Mouse (Mus musculus) kidney, adult 2 months (tissue): ENCODE measurements at regions not wholly inside any gene's neighbourhood (a gene's known extent, or its start where the extent isn't known, plus 50 kb on each side); places are given as distances from the start of the nearest gene placed in this dataset.
"Not testable (repeated sequence)": the region's sequence is repeated elsewhere in the genome, so short reads cannot be mapped to it uniquely, and the experiment has no call there.

Experiments
- CTCF ChIP-seq: fragments of 200-500 bp; conservative IDR thresholded peaks from 2 replicates; pipeline ENCODE4 v1.5.1; 2011; ENCODE audit warnings: low read depth, mild to moderate bottlenecking, control low read depth, low read length, moderate library complexity, mixed read lengths; ENCODE audit not compliant: insufficient read depth, insufficient read length
- POLR2A ChIP-seq: fragments of 200-500 bp; IDR thresholded peaks from one replicate; pipeline ENCODE4 v1.6.1; 2011; ENCODE audit warnings: low read depth, low read length, control low read depth

DNA sequence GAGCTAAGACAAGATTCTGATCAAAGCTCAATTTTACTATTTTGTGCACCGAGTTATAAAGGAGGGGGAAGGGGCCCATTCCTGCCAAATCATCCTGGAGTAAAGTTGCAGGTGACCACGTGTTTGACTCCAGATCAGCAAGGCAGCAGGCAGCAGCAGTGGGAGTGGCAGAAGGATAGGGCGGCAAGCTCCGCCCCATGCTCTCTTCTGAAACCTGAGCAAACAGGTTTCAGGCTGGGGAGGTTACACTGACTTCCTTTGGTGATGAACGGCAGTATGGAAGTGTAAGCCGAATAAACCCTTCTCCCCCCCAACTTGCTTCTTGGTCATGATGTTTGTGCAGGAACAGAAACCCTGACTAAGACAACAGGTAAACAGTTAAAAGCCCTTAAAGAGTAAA is 479.0 kb downstream of the Inhba start:
- not testable (repeated sequence) for TF ChIP-seq POLR2A, CTCF
